In the genomic region with DNA sequence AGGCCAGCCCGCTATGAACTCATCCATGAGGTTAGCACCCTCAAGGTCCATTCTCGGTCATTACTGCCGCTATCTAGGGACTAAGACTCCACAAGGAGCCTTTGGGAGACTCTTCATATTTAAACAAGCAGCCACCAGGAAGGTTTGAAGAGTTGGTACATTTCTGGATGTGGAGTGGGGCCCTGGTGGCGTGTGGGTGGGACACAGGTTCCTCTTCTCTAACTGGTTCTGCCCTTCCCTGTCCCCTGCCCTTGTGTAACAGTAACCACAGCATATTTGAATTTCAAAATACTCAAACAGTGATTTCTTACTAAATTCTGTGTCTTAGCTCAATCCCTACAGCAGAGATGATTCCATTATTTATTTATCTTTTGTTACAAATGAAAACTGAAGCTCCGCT, we compare ENCODE assay signal across 30 mouse cellular contexts. TPM values are rescaled to one million over a fixed set of nuclear protein-coding genes. Genes with fewer than 3 reads are reported as not detected.
DNase-seq lines count a peak whose midpoint lies in the region; ATAC-seq and TF ChIP-seq lines count a peak whose summit lies in the region.
"Had no signal": no experiment of that assay in that cellular context is flagged by ENCODE, and none has a peak within 500 bp of the region (broad histone marks: within the 10 kb centered on the region; RNA-seq: fewer than 3 reads in every experiment).

No protein-coding gene starts in this region.

- 55% methylated on average over 5 of the region's 5 CpGs for WGBS in lung, postnatal 0 days
- WGBS in macrophage (ENCODE audit: missing documents), result 14% methylated on average over 5 of the region's 5 CpGs
- 84% methylated on average over 5 of the region's 5 CpGs for WGBS in hindbrain, embryonic 11.5 days

- no peak for ATAC-seq in lung, postnatal 0 days
- ATAC-seq in monocyte, adult 5-6 weeks (replicated peaks; ENCODE audit: insufficient number of reproducible peaks, low FRiP score, low TSS enrichment, poor library complexity, severe bottlenecking), result peak; percentile 57
- no peak for ATAC-seq in hindbrain, embryonic 11.5 days (ENCODE audit: low FRiP score)
- ATAC-seq: forebrain, postnatal 0 days; intestine, embryonic 16.5 days; liver, embryonic 12.5 days; midbrain, embryonic 16.5 days had no signal

- no peak overlapping the region for H3K4me2 ChIP-seq in lung, postnatal 0 days (replicated peaks; ENCODE audit: low read depth, low read length)
- no peak overlapping the region for H3K4me2 ChIP-seq in hindbrain, embryonic 11.5 days (replicated peaks; ENCODE audit: low read depth, low read length)
- H3K4me2 ChIP-seq: embryonic facial prominence, embryonic 13.5 days; forebrain, embryonic 12.5 days; heart, embryonic 15.5 days; hindbrain, embryonic 13.5 days; limb, embryonic 12.5 days; liver, embryonic 12.5 days; lung, embryonic 14.5 days; midbrain, embryonic 11.5 days; neural tube, embryonic 13.5 days; stomach, embryonic 15.5 days had no signal

- H3K79me2 ChIP-seq in macrophage (ENCODE audit: inconsistent target), result no peaks in the 10 kb centered on the region

- peak; percentile 39 for DNase-seq in lung, postnatal 0 days (ENCODE audit: low spot score)
- DNase-seq in lung, postnatal 4 days, result no peak
- no peak for DNase-seq in urinary bladder, postnatal 14 days (ENCODE audit: low spot score)
- DNase-seq in hindbrain, embryonic 11.5 days (ENCODE audit: low spot score), result no peak
- DNase-seq: adrenal gland, adult 8-10 months; cerebellum, adult 11-12 months; cerebellum, adult 9-11 months; forebrain, postnatal 0 days; kidney, adult 9 months; kidney, postnatal 14 days; lung, embryonic 14.5 days; right cerebral cortex, postnatal 4 days; thymus, postnatal 25 days had no signal

- H3K9ac ChIP-seq in lung, postnatal 0 days (replicated peaks; ENCODE audit: low read depth), result no peak overlapping the region
- no peak overlapping the region for H3K9ac ChIP-seq in hindbrain, embryonic 11.5 days (ENCODE audit: low read depth, low read length)
- H3K9ac ChIP-seq: embryonic facial prominence, embryonic 13.5 days; forebrain, embryonic 12.5 days; forebrain, postnatal 0 days; heart, embryonic 15.5 days; hindbrain, embryonic 13.5 days; limb, embryonic 12.5 days; liver, embryonic 12.5 days; lung, embryonic 14.5 days; neural tube, embryonic 13.5 days; stomach, embryonic 15.5 days had no signal

- no peak overlapping the region for H3K27ac ChIP-seq in lung, postnatal 0 days (ENCODE audit: low read length)
- peak overlapping the region; percentile 41; the same call in 1 of the 2 replicates for H3K27ac ChIP-seq in brown adipose tissue, adult 24 weeks (replicated peaks; ENCODE audit: low read depth, low read length)
- H3K27ac ChIP-seq in macrophage, result peak overlapping the region; percentile 97
- no peak overlapping the region for H3K27ac ChIP-seq in hindbrain, embryonic 11.5 days (ENCODE audit: low read depth, low read length)
- H3K27ac ChIP-seq: embryonic facial prominence, embryonic 13.5 days; forebrain, embryonic 12.5 days; heart, embryonic 10.5 days; heart, embryonic 15.5 days; hindbrain, embryonic 13.5 days; left cerebral cortex, adult 2 months; limb, embryonic 12.5 days; liver, embryonic 12.5 days; neural tube, embryonic 13.5 days; stomach, embryonic 15.5 days had no signal

- H3K36me3 ChIP-seq in lung, postnatal 0 days (ENCODE audit: insufficient read depth, low read length), result no peaks in the 10 kb centered on the region
- H3K36me3 ChIP-seq in macrophage (ENCODE audit: inconsistent target), result no peaks in the 10 kb centered on the region
- H3K36me3 ChIP-seq in hindbrain, embryonic 11.5 days (ENCODE audit: control insufficient read depth, insufficient read depth, low read length), result no peaks in the 10 kb centered on the region
- H3K36me3 ChIP-seq: embryonic facial prominence, embryonic 13.5 days; forebrain, embryonic 12.5 days; heart, embryonic 10.5 days; heart, embryonic 15.5 days; hindbrain, embryonic 13.5 days; limb, embryonic 12.5 days; liver, embryonic 12.5 days; neural tube, embryonic 13.5 days; stomach, embryonic 15.5 days had no signal

- no peaks in the 10 kb centered on the region for H3K9me3 ChIP-seq in lung, postnatal 0 days (ENCODE audit: low read length)
- no peaks in the 10 kb centered on the region for H3K9me3 ChIP-seq in hindbrain, embryonic 11.5 days (ENCODE audit: control insufficient read depth, low read length)
- H3K9me3 ChIP-seq: embryonic facial prominence, embryonic 13.5 days; forebrain, embryonic 12.5 days; heart, embryonic 10.5 days; heart, embryonic 15.5 days; hindbrain, embryonic 13.5 days; liver, embryonic 12.5 days; neural tube, embryonic 13.5 days; stomach, embryonic 15.5 days had no signal

- TF ChIP-seq CTCF in lung, postnatal 0 days (IDR thresholded peaks at IDR 0.05), result no peak

- no peaks in the 10 kb centered on the region for H3K4me1 ChIP-seq in lung, postnatal 0 days (ENCODE audit: insufficient read depth, low read depth, low read length)
- H3K4me1 ChIP-seq in brown adipose tissue, adult 24 weeks (ENCODE audit: control insufficient read depth, insufficient read depth, insufficient read length, low read length), result no peaks in the 10 kb centered on the region
- no peaks in the 10 kb centered on the region for H3K4me1 ChIP-seq in hindbrain, embryonic 11.5 days (replicated peaks; ENCODE audit: control insufficient read depth, insufficient read depth, low read length)
- H3K4me1 ChIP-seq: embryonic facial prominence, embryonic 13.5 days; forebrain, embryonic 12.5 days; heart, embryonic 10.5 days; heart, embryonic 15.5 days; hindbrain, embryonic 13.5 days; liver, embryonic 12.5 days; neural tube, embryonic 13.5 days; stomach, embryonic 15.5 days had no signal

- no peak for TF ChIP-seq EP300 in lung, postnatal 0 days (IDR thresholded peaks at IDR 0.05)

- H3K27me3 ChIP-seq in lung, postnatal 0 days (replicated peaks; ENCODE audit: insufficient read depth, low read length), result no peaks in the 10 kb centered on the region
- no peaks in the 10 kb centered on the region for H3K27me3 ChIP-seq in hindbrain, embryonic 11.5 days (ENCODE audit: control insufficient read depth, insufficient read depth, low read length)
- H3K27me3 ChIP-seq: embryonic facial prominence, embryonic 13.5 days; limb, embryonic 12.5 days; liver, embryonic 12.5 days; neural tube, embryonic 13.5 days; stomach, embryonic 15.5 days had no signal

- no peak overlapping the region for H3K4me3 ChIP-seq in lung, postnatal 0 days (ENCODE audit: low read depth, low read length)
- no peak overlapping the region for H3K4me3 ChIP-seq in brown adipose tissue, adult 24 weeks (ENCODE audit: insufficient read depth, low read depth, low read length)
- no peak overlapping the region for H3K4me3 ChIP-seq in macrophage (ENCODE audit: inconsistent target)
- H3K4me3 ChIP-seq in hindbrain, embryonic 11.5 days (ENCODE audit: low read depth, low read length), result no peak overlapping the region
- H3K4me3 ChIP-seq: embryonic facial prominence, embryonic 13.5 days; erythroblast, embryonic 14.5 days; forebrain, embryonic 12.5 days; heart, embryonic 10.5 days; heart, embryonic 15.5 days; hindbrain, embryonic 13.5 days; left cerebral cortex, adult 2 months; limb, embryonic 12.5 days; liver, embryonic 12.5 days; neural tube, embryonic 13.5 days; stomach, embryonic 15.5 days had no signal

RNA-seq across cellular contexts. Expression of gene Tifab, which starts 5.0 kb away (rescaled TPM):
- 4.8 and 6.6 TPM in 2 replicates for polyA plus RNA-seq in lung, postnatal 0 days (2015; fragmentation: Nextera tagmentation; extraction: Ambion mirVana)
- 1.1 and 2.8 TPM in 2 replicates for polyA plus RNA-seq in brown adipose tissue, adult 24 weeks (2012; ENCODE audit: insufficient read depth, insufficient read length, missing spikeins)
- 10 to 100 TPM in 13 of 26 experiments, 1 to 10 TPM in 12, under 1 TPM in 1; 0.87 to 66.4 (median 10.8) TPM for total RNA-seq in macrophage (2018; cell fraction: chromatin; rRNA removed)
- 10 to 100 TPM in 25 of 26 experiments, 1 to 10 TPM in 1; 6.9 to 68.5 (median 45.6) TPM for total RNA-seq in macrophage (2018; cell fraction: cytosol; rRNA removed)
- total RNA-seq in macrophage (2018; cell fraction: nucleus; rRNA removed), result 10 to 100 TPM in 20 of 26 experiments, 1 to 10 TPM in 6; 5.7 to 83.4 (median 17.4) TPM
- polyA plus RNA-seq in macrophage (2018), result 17.5 to 60.8 TPM (median 44.2 TPM) in 3 replicates
- total RNA-seq in monocyte, adult 5-6 weeks (2017), result 26.6 to 48.8 TPM (median 47.3 TPM) in 3 replicates
- polyA plus RNA-seq in hindbrain, embryonic 11.5 days (2014; fragmentation: Nextera tagmentation; extraction: Ambion mirVana), result 0.45 and 0.71 TPM in 2 replicates

RNA-seq across cellular contexts. Expression of gene H2afy, which starts 47.5 kb away (rescaled TPM):
- polyA plus RNA-seq in lung, postnatal 0 days (2015; fragmentation: Nextera tagmentation; extraction: Ambion mirVana), result 126 and 138 TPM in 2 replicates
- 29.7 and 33.0 TPM in 2 replicates for polyA plus RNA-seq in brown adipose tissue, adult 24 weeks (2012; ENCODE audit: insufficient read depth, insufficient read length, missing spikeins)
- 100 to 1,000 TPM; 256 to 801 (median 305) TPM for total RNA-seq in macrophage (2018; cell fraction: chromatin; rRNA removed)
- total RNA-seq in macrophage (2018; cell fraction: cytosol; rRNA removed), result 100 to 1,000 TPM in 25 of 26 experiments, 10 to 100 TPM in 1; 96.6 to 142 (median 118) TPM
- total RNA-seq in macrophage (2018; cell fraction: nucleus; rRNA removed), result 100 to 1,000 TPM; 122 to 541 (median 233) TPM
- polyA plus RNA-seq in macrophage (2018), result 96.3 to 139 TPM (median 138 TPM) in 3 replicates
- 218 to 284 TPM (median 219 TPM) in 3 replicates for total RNA-seq in monocyte, adult 5-6 weeks (2017)
- polyA plus RNA-seq in hindbrain, embryonic 11.5 days (2014; fragmentation: Nextera tagmentation; extraction: Ambion mirVana), result 578 and 619 TPM in 2 replicates

Comparison
In these comparisons a context has a peak if more than half of its experiments do, and no peak if none do; other contexts are left out.
1. H3K27ac ChIP-seq: peak in brown adipose tissue, adult 24 weeks (single experiment) and macrophage (single experiment); none in lung, postnatal 0 days (single experiment) and hindbrain, embryonic 11.5 days (single experiment).